Mouse (Mus musculus) urinary bladder, postnatal 10 days (tissue): Measurements from ENCODE around the gene Slc22a7.

Source experiments
- DNase-seq: peaks from one replicate; pipeline ENCODE4 v3.0.0; 2022; ENCODE audit warnings: low spot score

The Slc22a7 gene

GRCm38 (mm10) chr17:46438298-46438873 lies at the start of gene Slc22a7:
TSS of gene Slc22a7 (minus strand) at chr17:46438457.
- no peak for DNase-seq

- DNase-seq = no peak
Observed at GRCm38 (mm10) chr17:46487431-46487830, 49.2 kb upstream of the Slc22a7 start, which contains the start of gene Ttbk1. TSS of gene Ttbk1 (minus strand) at chr17:46487675.

GRCm38 (mm10) chr17:46486995-46487394 lies 48.7 kb upstream of the Slc22a7 start:
- DNase-seq = no peak

- no peak for DNase-seq
Observed at GRCm38 (mm10) chr17:46484461-46484875, 46.2 kb upstream of the Slc22a7 start.

GRCm38 (mm10) chr17:46484021-46484431 lies 45.8 kb upstream of the Slc22a7 start:
- no peak for DNase-seq

GRCm38 (mm10) chr17:46483561-46484001 lies 45.3 kb upstream of the Slc22a7 start:
- DNase-seq = no peak

GRCm38 (mm10) chr17:46477286-46477685 lies 39.0 kb upstream of the Slc22a7 start:
- DNase-seq = no peak

GRCm38 (mm10) chr17:46476601-46477000 lies 38.3 kb upstream of the Slc22a7 start:
- no peak for DNase-seq

GRCm38 (mm10) chr17:46467830-46468229 lies 29.6 kb upstream of the Slc22a7 start:
- DNase-seq = no peak

- no peak for DNase-seq
Observed at GRCm38 (mm10) chr17:46462226-46462625, 24.0 kb upstream of the Slc22a7 start.

- DNase-seq = no peak
Observed at GRCm38 (mm10) chr17:46461347-46461746, 23.1 kb upstream of the Slc22a7 start.

- DNase-seq = no peak
Observed at GRCm38 (mm10) chr17:46460673-46461072, 22.4 kb upstream of the Slc22a7 start.

- DNase-seq = no peak
Observed at GRCm38 (mm10) chr17:46458439-46458838, 20.2 kb upstream of the Slc22a7 start.

- DNase-seq = no peak
Observed at GRCm38 (mm10) chr17:46457791-46458190, 19.5 kb upstream of the Slc22a7 start.

- DNase-seq = no peak
Observed at GRCm38 (mm10) chr17:46455110-46455691, 16.9 kb upstream of the Slc22a7 start.

GRCm38 (mm10) chr17:46454539-46454938 lies 16.3 kb upstream of the Slc22a7 start:
- no peak for DNase-seq

GRCm38 (mm10) chr17:46453970-46454411 lies 15.7 kb upstream of the Slc22a7 start:
- no peak for DNase-seq

- no peak for DNase-seq
Observed at GRCm38 (mm10) chr17:46453302-46453948, 15.2 kb upstream of the Slc22a7 start.

GRCm38 (mm10) chr17:46452683-46453082 lies 14.4 kb upstream of the Slc22a7 start:
- DNase-seq = no peak

GRCm38 (mm10) chr17:46446264-46446663 lies 8.0 kb upstream of the Slc22a7 start:
- DNase-seq = no peak

- no peak for DNase-seq
Observed at GRCm38 (mm10) chr17:46444839-46445579, 6.8 kb upstream of the Slc22a7 start.

- no peak for DNase-seq
Observed at GRCm38 (mm10) chr17:46439176-46439575, 919 bp upstream of the Slc22a7 start.
